Mouse (Mus musculus) bone marrow, adult 2 months (tissue): ENCODE data around the gene Mcam.

Experiments used
- CTCF ChIP-seq: fragments of 200-500 bp; IDR thresholded peaks from 2 replicates; pipeline ENCODE4 v1.5.1; 2011; ENCODE audit warnings: low read length, control low read depth; ENCODE audit not compliant: control insufficient read depth, insufficient read depth
- POLR2A ChIP-seq: fragments of 200-500 bp; IDR thresholded peaks from 2 replicates; pipeline ENCODE4 v1.6.1; 2011; ENCODE audit warnings: low read depth, mild to moderate bottlenecking, control low read depth, low read length, borderline replicate concordance; ENCODE audit not compliant: control insufficient read depth

DNA sequence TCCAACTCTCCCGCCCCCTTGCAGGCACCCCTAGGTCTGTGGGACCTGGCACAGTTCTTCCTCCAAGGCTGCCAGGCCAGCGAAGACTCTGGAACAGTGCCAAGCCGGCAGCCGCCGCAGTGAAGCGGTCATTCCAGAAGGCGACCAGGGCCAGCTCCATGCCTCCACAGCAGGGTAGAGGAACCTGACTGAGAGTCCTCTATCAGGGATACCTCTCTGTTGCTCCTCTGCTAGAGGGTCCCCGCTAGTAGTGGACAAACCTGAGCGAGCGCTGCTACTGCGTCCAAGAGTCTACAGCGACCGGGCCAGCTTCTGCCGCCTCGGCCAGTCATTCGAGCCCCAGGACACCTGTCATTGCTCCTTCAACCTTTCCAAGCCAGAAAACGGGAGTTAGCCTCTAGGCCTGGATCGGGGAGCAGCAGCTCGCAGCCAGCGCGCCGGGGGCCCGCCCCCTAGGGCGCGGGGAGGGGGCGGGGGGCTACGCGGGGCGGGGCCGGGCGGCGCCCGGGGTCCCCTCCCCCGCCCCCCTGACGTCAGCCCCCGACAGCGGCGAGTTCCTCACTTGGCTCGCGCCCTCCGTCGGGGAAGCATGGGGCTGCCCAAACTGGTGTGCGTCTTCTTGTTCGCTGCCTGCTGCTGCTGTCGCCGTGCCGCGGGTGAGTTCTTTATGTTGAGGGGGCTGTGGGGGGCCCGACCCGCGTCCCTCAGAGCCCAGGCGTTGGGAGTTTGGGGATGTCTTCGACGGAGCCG, at the start of gene Mcam:
- TF ChIP-seq CTCF (no peak), POLR2A (no peak)
